ENCODE assay signal across 22 mouse cellular contexts in genomic region chr16:52179839-52180238, GRCm38 (mm10).
DNase-seq lines count a peak whose midpoint lies in the region; ATAC-seq lines count a peak whose summit lies in the region.
"Had no signal": no experiment of that assay in that cellular context is flagged by ENCODE, and none has a peak within 500 bp of the region (broad histone marks: within the 10 kb centered on the region; RNA-seq: fewer than 3 reads in every experiment).

No protein-coding gene starts in this region.

- no peaks in the 10 kb centered on the region for H3K9me3 ChIP-seq in heart, embryonic 12.5 days (replicated peaks)
- H3K9me3 ChIP-seq in heart, embryonic 16.5 days (replicated peaks; ENCODE audit: control insufficient read depth, low read length): no peaks in the 10 kb centered on the region
- no peaks in the 10 kb centered on the region for H3K9me3 ChIP-seq in heart, embryonic 10.5 days
- H3K9me3 ChIP-seq: embryonic facial prominence, embryonic 10.5 days; forebrain, embryonic 13.5 days; G1E; hindbrain, embryonic 10.5 days had no signal

- peaks cover 19% of the 10 kb centered on the region for H3K4me1 ChIP-seq in heart, embryonic 12.5 days (replicated peaks)
- peaks cover 8% of the 10 kb centered on the region; the same call in 1 of the 2 replicates for H3K4me1 ChIP-seq in heart, embryonic 16.5 days (ENCODE audit: control insufficient read depth, insufficient read depth, low read length)
- peaks cover 16% of the 10 kb centered on the region for H3K4me1 ChIP-seq in heart, embryonic 10.5 days
- H3K4me1 ChIP-seq: embryonic facial prominence, embryonic 10.5 days; forebrain, embryonic 13.5 days; hindbrain, embryonic 10.5 days had no signal

- no peak overlapping the region for H3K4me3 ChIP-seq in heart, embryonic 12.5 days
- no peak overlapping the region for H3K4me3 ChIP-seq in heart, embryonic 16.5 days (ENCODE audit: low read length)
- H3K4me3 ChIP-seq in heart, embryonic 10.5 days: no peak overlapping the region
- H3K4me3 ChIP-seq: embryonic facial prominence, embryonic 10.5 days; forebrain, embryonic 13.5 days; gastrocnemius, adult 2 months; hindbrain, embryonic 10.5 days had no signal

- H3K27ac ChIP-seq in heart, embryonic 12.5 days (ENCODE audit: poor library complexity, severe bottlenecking): peak overlapping the region; percentile 57
- H3K27ac ChIP-seq in heart, embryonic 16.5 days (ENCODE audit: low read length): peak overlapping the region; percentile 58
- H3K27ac ChIP-seq in heart, embryonic 10.5 days: no peak overlapping the region
- H3K27ac ChIP-seq: embryonic facial prominence, embryonic 10.5 days; forebrain, embryonic 13.5 days; gastrocnemius, adult 2 months; hindbrain, embryonic 10.5 days; hindbrain, embryonic 14.5 days had no signal

- no peaks in the 10 kb centered on the region for H3K27me3 ChIP-seq in heart, embryonic 12.5 days (replicated peaks)
- no peaks in the 10 kb centered on the region for H3K27me3 ChIP-seq in heart, embryonic 16.5 days (ENCODE audit: control insufficient read depth, insufficient read depth, low read length)
- H3K27me3 ChIP-seq in heart, embryonic 10.5 days (ENCODE audit: insufficient read depth, poor library complexity, severe bottlenecking): no peaks in the 10 kb centered on the region
- H3K27me3 ChIP-seq: forebrain, embryonic 13.5 days had no signal

- no peak overlapping the region for H3K9ac ChIP-seq in heart, embryonic 12.5 days
- H3K9ac ChIP-seq in heart, embryonic 16.5 days (ENCODE audit: low read length): no peak overlapping the region
- H3K9ac ChIP-seq: forebrain, embryonic 13.5 days; forebrain, postnatal 0 days; hindbrain, embryonic 14.5 days had no signal

- peaks cover 12% of the 10 kb centered on the region for H3K36me3 ChIP-seq in heart, embryonic 12.5 days
- peaks cover 6% of the 10 kb centered on the region for H3K36me3 ChIP-seq in heart, embryonic 16.5 days (ENCODE audit: control insufficient read depth, insufficient read depth)
- H3K36me3 ChIP-seq in heart, embryonic 10.5 days: peaks cover 7% of the 10 kb centered on the region

- WGBS in heart, embryonic 12.5 days: 53% methylated on average over 3 of the region's 3 CpGs
- 55% methylated on average over 3 of the region's 3 CpGs for WGBS in heart, embryonic 16.5 days
- 60% methylated on average over 3 of the region's 3 CpGs for WGBS in heart, embryonic 10.5 days

- no peak for ATAC-seq in heart, embryonic 12.5 days (ENCODE audit: insufficient number of reproducible peaks, low FRiP score)
- no peak for ATAC-seq in heart, embryonic 16.5 days (replicated peaks; ENCODE audit: extremely low read depth, insufficient read depth, low FRiP score)
- ATAC-seq: activated CD4-positive, CD25-positive, alpha-beta regulatory T cell, adult 4 months; CD4-positive, CD25-positive, alpha-beta regulatory T cell, adult 4 months; forebrain, embryonic 13.5 days; forebrain, postnatal 0 days; intestine, embryonic 16.5 days had no signal

- H3K4me2 ChIP-seq in heart, embryonic 12.5 days: no peak overlapping the region
- no peak overlapping the region for H3K4me2 ChIP-seq in heart, embryonic 16.5 days (ENCODE audit: low read depth, low read length)
- H3K4me2 ChIP-seq: forebrain, embryonic 13.5 days; hindbrain, embryonic 14.5 days had no signal

- DNase-seq in heart, adult 18-20 months: no peak
- no peak for DNase-seq in heart, embryonic 10.5 days (ENCODE audit: low spot score)
- DNase-seq in NIH3T3 (ENCODE audit: low read depth): peak; percentile 8
- DNase-seq in adrenal gland, postnatal 4 days (ENCODE audit: low spot score in 2 of 2): no peak
- DNase-seq: adrenal gland, postnatal 14 days; B cell, adult 2 months; cerebellum, adult 2 months; cerebellum, postnatal 10 days; forebrain, postnatal 0 days; gastrocnemius, adult 2 months; gastrocnemius, postnatal 25 days; kidney, adult 8-10 months had no signal
